Comparison of ENCODE assay signal across 9 mouse cellular contexts in genomic region chrX:53976273-53977135, GRCm38 (mm10).
DNase-seq lines count a peak whose midpoint lies in the region; ATAC-seq and TF ChIP-seq lines count a peak whose summit lies in the region.
"Had no signal": no experiment of that assay in that cellular context is flagged by ENCODE, and none has a peak within 500 bp of the region (broad histone marks: within the 10 kb centered on the region; RNA-seq: fewer than 3 reads in every experiment).

No protein-coding gene starts in this region.

- no peak overlapping the region for H3K9ac ChIP-seq in liver, embryonic 11.5 days (ENCODE audit: low read depth, low read length)
- no peak overlapping the region for H3K9ac ChIP-seq in forebrain, embryonic 11.5 days (ENCODE audit: low read length)
- H3K9ac ChIP-seq in limb, embryonic 14.5 days (ENCODE audit: low read depth, low read length, severe bottlenecking) = peak overlapping the region; percentile 34; the same call in 1 of the 2 replicates

- intact Hi-C loops in left cerebral cortex, adult 2 months (cut with DNase I) = no loop called here

- no peak for ATAC-seq in liver, embryonic 11.5 days (replicated peaks; ENCODE audit: low FRiP score)
- peak; percentile 66 for ATAC-seq in forebrain, embryonic 11.5 days (replicated peaks; ENCODE audit: low FRiP score)
- ATAC-seq in limb, embryonic 14.5 days (ENCODE audit: low FRiP score, low read depth) = no peak

- no peaks in the 10 kb centered on the region for H3K4me1 ChIP-seq in liver, embryonic 11.5 days (replicated peaks; ENCODE audit: control insufficient read depth, insufficient read depth, low read length)
- H3K4me1 ChIP-seq in forebrain, embryonic 11.5 days (replicated peaks; ENCODE audit: control insufficient read depth, insufficient read depth, low read length) = no peaks in the 10 kb centered on the region
- no peaks in the 10 kb centered on the region for H3K4me1 ChIP-seq in limb, embryonic 14.5 days (ENCODE audit: control insufficient read depth, insufficient read depth, low read length)

- no peak for TF ChIP-seq CTCF in left cerebral cortex, adult 2 months (IDR thresholded peaks at IDR 0.05)

- peaks cover 15% of the 10 kb centered on the region for H3K27me3 ChIP-seq in liver, embryonic 11.5 days (replicated peaks; ENCODE audit: control insufficient read depth, insufficient read depth, low read length)
- no peaks in the 10 kb centered on the region for H3K27me3 ChIP-seq in forebrain, embryonic 11.5 days (ENCODE audit: control insufficient read depth, insufficient read depth, low read length)
- H3K27me3 ChIP-seq in limb, embryonic 14.5 days (ENCODE audit: control insufficient read depth, insufficient read depth, low read length) = no peaks in the 10 kb centered on the region

- no peak for DNase-seq in liver, embryonic 11.5 days (ENCODE audit: low spot score)
- no peak for DNase-seq in liver
- peak; percentile 53 for DNase-seq in forebrain, embryonic 11.5 days (ENCODE audit: low spot score)
- DNase-seq in limb, embryonic 14.5 days (ENCODE audit: low spot score) = no peak
- peak; percentile 31 for DNase-seq in retina, postnatal 1 day
- no peak for DNase-seq in ovary, postnatal 14 days (ENCODE audit: low spot score)
- DNase-seq in frontal cortex, postnatal 10 days (ENCODE audit: low spot score in 2 of 2) = no peak
- no peak for DNase-seq in left cerebral cortex, adult 2 months (ENCODE audit: extremely low spot score in 1 of 2, low spot score in 2 of 2)
- DNase-seq: cerebellum, postnatal 25 days had no signal

- WGBS in liver, embryonic 11.5 days = 17% methylated on average over 37 of the region's 42 CpGs
- 15% methylated on average over 31 of the region's 42 CpGs for WGBS in forebrain, embryonic 11.5 days
- WGBS in limb, embryonic 14.5 days = 20% methylated on average over 34 of the region's 42 CpGs

- no peaks in the 10 kb centered on the region for H3K9me3 ChIP-seq in liver, embryonic 11.5 days (ENCODE audit: control insufficient read depth, low read length)
- no peaks in the 10 kb centered on the region for H3K9me3 ChIP-seq in forebrain, embryonic 11.5 days (ENCODE audit: control insufficient read depth, low read length)
- no peaks in the 10 kb centered on the region for H3K9me3 ChIP-seq in limb, embryonic 14.5 days (ENCODE audit: control insufficient read depth, low read length)

- H3K36me3 ChIP-seq in liver, embryonic 11.5 days (ENCODE audit: control insufficient read depth, insufficient read depth, low read length) = no peaks in the 10 kb centered on the region
- H3K36me3 ChIP-seq in forebrain, embryonic 11.5 days (ENCODE audit: control insufficient read depth, insufficient read depth, low read length) = no peaks in the 10 kb centered on the region
- H3K36me3 ChIP-seq in limb, embryonic 14.5 days (ENCODE audit: control insufficient read depth, insufficient read depth, low read length) = no peaks in the 10 kb centered on the region

- H3K27ac ChIP-seq in liver, embryonic 11.5 days (ENCODE audit: low read depth, low read length) = no peak overlapping the region
- H3K27ac ChIP-seq in forebrain, embryonic 11.5 days (ENCODE audit: low read depth, low read length) = no peak overlapping the region
- no peak overlapping the region for H3K27ac ChIP-seq in limb, embryonic 14.5 days (replicated peaks; ENCODE audit: low read depth, low read length)
- no peak overlapping the region for H3K27ac ChIP-seq in left cerebral cortex, adult 2 months

- peak overlapping the region; percentile 56 for H3K4me2 ChIP-seq in liver, embryonic 11.5 days
- H3K4me2 ChIP-seq in forebrain, embryonic 11.5 days (ENCODE audit: low read depth, low read length, severe bottlenecking) = peak overlapping the region; percentile 61
- H3K4me2 ChIP-seq in limb, embryonic 14.5 days (replicated peaks; ENCODE audit: low read depth, low read length, severe bottlenecking) = peak overlapping the region; percentile 60

- H3K4me3 ChIP-seq in liver, embryonic 11.5 days (ENCODE audit: low read depth, low read length) = peak overlapping the region; percentile 36
- H3K4me3 ChIP-seq in forebrain, embryonic 11.5 days (ENCODE audit: low read depth, low read length) = peak overlapping the region; percentile 30
- H3K4me3 ChIP-seq in limb, embryonic 14.5 days (replicated peaks; ENCODE audit: low read length) = peak overlapping the region; percentile 36
- no peak overlapping the region for H3K4me3 ChIP-seq in left cerebral cortex, adult 2 months

- no peak for TF ChIP-seq POLR2A in limb, embryonic 14.5 days (IDR thresholded peaks at IDR 0.05; ENCODE audit: borderline replicate concordance, extremely low read depth, insufficient read depth, insufficient read length)

Comparison
In these comparisons a context has a peak if more than half of its experiments do, and no peak if none do; other contexts are left out.
1. DNase-seq: peak in forebrain, embryonic 11.5 days (single experiment) and retina, postnatal 1 day (single experiment); none in liver, embryonic 11.5 days (single experiment), liver (single experiment), limb, embryonic 14.5 days (single experiment), ovary, postnatal 14 days (single experiment), frontal cortex, postnatal 10 days (0 of 2) and left cerebral cortex, adult 2 months (0 of 2).
2. Peak in every context shown above with its lines, with median percentiles within 50 percentile points of each other: H3K4me2 ChIP-seq.